Mouse (Mus musculus): ENCODE results near the gene S100a5. TPM values are rescaled to one million over a fixed set of nuclear protein-coding genes. Genes with fewer than 3 reads are reported as not detected.

S100a5 gene
- polyA plus RNA-seq, 1 experiment from 2014 or later: not detected

GRCm38 (mm10) chr3:90631984-90632383, 23.7 kb downstream of the S100a5 start:
- no peak overlapping the region for H3K27ac ChIP-seq
- WGBS: 87% methylated on average over 2 of the region's 2 CpGs
- no peak for ATAC-seq (ENCODE audit: low FRiP score, low read depth)
- no peaks in the 10 kb centered on the region for H3K4me1 ChIP-seq
- H3K27me3 ChIP-seq (replicated peaks): no peaks in the 10 kb centered on the region
- no peak overlapping the region for H3K9ac ChIP-seq
- H3K4me2 ChIP-seq (replicated peaks): no peak overlapping the region
- no peaks in the 10 kb centered on the region for H3K36me3 ChIP-seq
- no peaks in the 10 kb centered on the region for H3K9me3 ChIP-seq
- no peak overlapping the region for H3K4me3 ChIP-seq

- Histone ChIP-seq H3K27ac (no peak overlapping the region), H3K36me3 (no peaks in the 10 kb centered on the region), H3K4me2 (replicated peaks) (no peak overlapping the region), H3K4me1 (no peaks in the 10 kb centered on the region), H3K4me3 (no peak overlapping the region), H3K9ac (no peak overlapping the region), H3K27me3 (replicated peaks) (no peaks in the 10 kb centered on the region), H3K9me3 (no peaks in the 10 kb centered on the region)
- WGBS: 75% methylated on average over 1 of the region's 1 CpGs
- no peak for ATAC-seq (ENCODE audit: low FRiP score, low read depth)
Observed at GRCm38 (mm10) chr3:90638511-90639275, 30.4 kb downstream of the S100a5 start.

GRCm38 (mm10) chr3:90639511-90640154, 31.3 kb downstream of the S100a5 start:
- Histone ChIP-seq H3K4me1 (no peaks in the 10 kb centered on the region), H3K27me3 (replicated peaks) (no peaks in the 10 kb centered on the region), H3K9me3 (no peaks in the 10 kb centered on the region), H3K4me2 (replicated peaks) (no peak overlapping the region), H3K4me3 (no peak overlapping the region), H3K9ac (no peak overlapping the region), H3K36me3 (no peaks in the 10 kb centered on the region), H3K27ac (no peak overlapping the region)
- ATAC-seq (ENCODE audit: low FRiP score, low read depth): peak; percentile 17; the same call in 1 of the 2 replicates
- 52% methylated on average over 7 of the region's 7 CpGs for WGBS

- WGBS: 85% methylated on average over 7 of the region's 7 CpGs
- Histone ChIP-seq H3K4me1 (no peaks in the 10 kb centered on the region), H3K4me2 (replicated peaks) (no peak overlapping the region), H3K9me3 (no peaks in the 10 kb centered on the region), H3K36me3 (no peaks in the 10 kb centered on the region), H3K4me3 (no peak overlapping the region), H3K27me3 (replicated peaks) (no peaks in the 10 kb centered on the region), H3K9ac (no peak overlapping the region), H3K27ac (no peak overlapping the region)
- no peak for ATAC-seq (ENCODE audit: low FRiP score, low read depth)
Observed at GRCm38 (mm10) chr3:90640981-90641380, 32.7 kb downstream of the S100a5 start.

GRCm38 (mm10) chr3:90644220-90644619, 35.9 kb downstream of the S100a5 start:
- Histone ChIP-seq H3K27ac (no peak overlapping the region), H3K9ac (no peak overlapping the region), H3K4me3 (no peak overlapping the region), H3K27me3 (replicated peaks) (no peaks in the 10 kb centered on the region), H3K4me2 (replicated peaks) (no peak overlapping the region), H3K4me1 (no peaks in the 10 kb centered on the region), H3K36me3 (no peaks in the 10 kb centered on the region), H3K9me3 (no peaks in the 10 kb centered on the region)
- WGBS: 58% methylated on average over 3 of the region's 3 CpGs
- no peak for ATAC-seq (ENCODE audit: low FRiP score, low read depth)

- H3K27ac ChIP-seq: no peak overlapping the region
- no peaks in the 10 kb centered on the region for H3K9me3 ChIP-seq
- H3K9ac ChIP-seq: no peak overlapping the region
- no peak overlapping the region for H3K4me3 ChIP-seq
- H3K27me3 ChIP-seq (replicated peaks): no peaks in the 10 kb centered on the region
- ATAC-seq (ENCODE audit: low FRiP score, low read depth): no peak
- H3K4me1 ChIP-seq: no peaks in the 10 kb centered on the region
- no peaks in the 10 kb centered on the region for H3K36me3 ChIP-seq
- WGBS: 84% methylated on average over 1 of the region's 1 CpGs
- no peak overlapping the region for H3K4me2 ChIP-seq (replicated peaks)
Observed at GRCm38 (mm10) chr3:90647291-90647690, 39.0 kb downstream of the S100a5 start.

- Histone ChIP-seq H3K4me2 (replicated peaks) (no peak overlapping the region), H3K9ac (no peak overlapping the region), H3K36me3 (no peaks in the 10 kb centered on the region), H3K4me3 (no peak overlapping the region), H3K27me3 (replicated peaks) (no peaks in the 10 kb centered on the region), H3K9me3 (no peaks in the 10 kb centered on the region), H3K4me1 (no peaks in the 10 kb centered on the region), H3K27ac (no peak overlapping the region)
- no peak for ATAC-seq (ENCODE audit: low FRiP score, low read depth)
Observed at GRCm38 (mm10) chr3:90648981-90649380, 40.7 kb downstream of the S100a5 start.

- Histone ChIP-seq H3K9me3 (no peaks in the 10 kb centered on the region), H3K4me3 (no peak overlapping the region), H3K4me1 (no peaks in the 10 kb centered on the region), H3K27me3 (replicated peaks) (no peaks in the 10 kb centered on the region), H3K36me3 (no peaks in the 10 kb centered on the region), H3K4me2 (replicated peaks) (no peak overlapping the region), H3K27ac (no peak overlapping the region), H3K9ac (no peak overlapping the region)
- 87% methylated on average over 2 of the region's 2 CpGs for WGBS
- ATAC-seq (ENCODE audit: low FRiP score, low read depth): no peak
Observed at GRCm38 (mm10) chr3:90649832-90650231, 41.5 kb downstream of the S100a5 start.

GRCm38 (mm10) chr3:90652878-90653508, 44.7 kb downstream of the S100a5 start:
- 36% methylated on average over 5 of the region's 5 CpGs for WGBS
- peak; percentile 74 for ATAC-seq (ENCODE audit: low FRiP score, low read depth)
- Histone ChIP-seq H3K9me3 (no peaks in the 10 kb centered on the region), H3K9ac (no peak overlapping the region), H3K36me3 (no peaks in the 10 kb centered on the region), H3K27me3 (replicated peaks) (no peaks in the 10 kb centered on the region), H3K27ac (no peak overlapping the region), H3K4me2 (replicated peaks) (no peak overlapping the region), H3K4me3 (no peak overlapping the region), H3K4me1 (no peaks in the 10 kb centered on the region)

- H3K9ac ChIP-seq: no peak within 1 kb of the TSS
- ATAC-seq (ENCODE audit: low FRiP score, low read depth): no peak
Observed at GRCm38 (mm10) chr3:90653717-90654116, 45.4 kb downstream of the S100a5 start, which contains the start of gene S100a7a. Gene S100a7a (plus strand): TSS chr3:90654017.

GRCm38 (mm10) chr3:90657405-90657804, 49.1 kb downstream of the S100a5 start:
- Histone ChIP-seq H3K4me2 (replicated peaks) (no peak overlapping the region), H3K9me3 (no peaks in the 10 kb centered on the region), H3K4me1 (no peaks in the 10 kb centered on the region), H3K27ac (no peak overlapping the region), H3K4me3 (no peak overlapping the region), H3K9ac (no peak overlapping the region), H3K27me3 (replicated peaks) (no peaks in the 10 kb centered on the region), H3K36me3 (no peaks in the 10 kb centered on the region)
- WGBS: 86% methylated on average over 4 of the region's 4 CpGs
- no peak for ATAC-seq (ENCODE audit: low FRiP score, low read depth)

More at GRCm38 (mm10) chr3:90653717-90654116, 45.4 kb downstream of the S100a5 start, which contains the start of gene S100a7a:
- H3K9me3 ChIP-seq: no peaks in the 10 kb centered on the region
- no peak within 1 kb of the TSS for H3K4me2 ChIP-seq (replicated peaks)
- H3K4me3 ChIP-seq: no peak within 1 kb of the TSS
- no peaks in the 10 kb centered on the region for H3K4me1 ChIP-seq
- no peaks in the 10 kb centered on the region for H3K36me3 ChIP-seq
- no peak within 1 kb of the TSS for H3K27ac ChIP-seq
- no peaks in the 10 kb centered on the region for H3K27me3 ChIP-seq (replicated peaks)

GRCm38 (mm10) chr3:90659364-90660044, 51.2 kb downstream of the S100a5 start:
- no peak overlapping the region for H3K9ac ChIP-seq
- no peaks in the 10 kb centered on the region for H3K9me3 ChIP-seq
- no peaks in the 10 kb centered on the region for H3K36me3 ChIP-seq
- no peaks in the 10 kb centered on the region for H3K4me1 ChIP-seq
- H3K27me3 ChIP-seq (replicated peaks): no peaks in the 10 kb centered on the region
- H3K4me2 ChIP-seq (replicated peaks): no peak overlapping the region
- H3K27ac ChIP-seq: no peak overlapping the region
- no peak overlapping the region for H3K4me3 ChIP-seq
- ATAC-seq (ENCODE audit: low FRiP score, low read depth): no peak
